Mouse (Mus musculus) CH12.LX (cell line): ENCODE measurements at regions not wholly inside any gene's neighbourhood (a gene's known extent, or its start where the extent isn't known, plus 50 kb on each side); places are given as distances from the start of the nearest gene placed in this dataset.

Experiments
- DNase-seq: peaks from one replicate; pipeline ENCODE4 v3.0.0-alpha.2; 2013; ENCODE audit errors: extremely low read depth
- H3K27ac ChIP-seq: 2 replicates; pipeline ENCODE4 v1.5.1; 2012; ENCODE audit warnings: low read depth, mild to moderate bottlenecking, control low read depth, moderate library complexity; ENCODE audit not compliant: insufficient read depth
- H3K27me3 ChIP-seq: replicated peaks from 2 replicates; pipeline ENCODE3; 2012; ENCODE audit warnings: inconsistent platforms
- H3K36me3 ChIP-seq, 2 experiments: replicated peaks in 1 of 2; 2 replicates each; pipeline versions ENCODE3 to v1.6.1; 2012; ENCODE audit warnings: inconsistent platforms in 1 of 2, low read length in 1 of 2, mild to moderate bottlenecking in 1 of 2, mixed read lengths in 1 of 2, moderate library complexity in 1 of 2; ENCODE audit not compliant: control insufficient read depth in 1 of 2, insufficient read depth in 1 of 2
- H3K4me1 ChIP-seq, 2 experiments: 2 replicates each; pipeline ENCODE4 v1.6.1; 2012; ENCODE audit warnings: inconsistent platforms in 1 of 2, moderate library complexity in 1 of 2; ENCODE audit not compliant: insufficient read depth in 2 of 2, control insufficient read depth in 1 of 2
- H3K4me2 ChIP-seq: 2 replicates; pipeline ENCODE4 v1.6.1; 2012; ENCODE audit warnings: low read depth, mild to moderate bottlenecking, control low read depth; ENCODE audit not compliant: poor library complexity, insufficient read depth, severe bottlenecking
- H3K4me3 ChIP-seq, 3 experiments: fragments of 150-350 bp in 1 of 3; sonication (generic) in 1 of 3; replicated peaks in 1 of 3; 2 replicates each; pipeline versions ENCODE3 to v1.5.1; 2011 to 2012; ENCODE audit warnings: low read depth in 2 of 3, low read length in 2 of 3, mild to moderate bottlenecking in 2 of 3, moderate library complexity in 2 of 3, control low read depth in 1 of 3, improper control_type of control experiment in 1 of 3, inconsistent platforms in 1 of 3, mixed read lengths in 1 of 3; ENCODE audit not compliant: poor library complexity in 1 of 3
- H3K79me2 ChIP-seq: replicated peaks from 2 replicates; pipeline ENCODE4 v1.6.1; 2012; ENCODE audit warnings: mild to moderate bottlenecking, moderate library complexity; ENCODE audit not compliant: control insufficient read depth, poor library complexity, insufficient read depth, severe bottlenecking; ENCODE audit errors: extremely low read depth
- H3K9ac ChIP-seq: 2 replicates; pipeline ENCODE4 v1.6.1; 2012; ENCODE audit warnings: low read depth, mild to moderate bottlenecking, control low read depth, moderate library complexity; ENCODE audit not compliant: insufficient read depth
- H3K9me3 ChIP-seq: replicated peaks from 2 replicates; pipeline ENCODE3; 2012; ENCODE audit warnings: low read length, inconsistent platforms, mixed read lengths
- CHD1 ChIP-seq: IDR thresholded peaks from 2 replicates; pipeline ENCODE4 v1.6.1; 2012; ENCODE audit warnings: low read depth, low read length, improper control_type of control experiment, inconsistent platforms
- CHD2 ChIP-seq: IDR thresholded peaks from 2 replicates; pipeline ENCODE4 v1.6.1; 2011; ENCODE audit warnings: low read length, improper control_type of control experiment
- CTCF ChIP-seq, 2 experiments: IDR thresholded peaks in 1 of 2; conservative IDR thresholded peaks in 1 of 2; 2 replicates each; pipeline ENCODE4 v1.5.1; 2011 to 2012; ENCODE audit warnings: low read depth in 2 of 2, low read length in 2 of 2, improper control_type of control experiment in 1 of 2, inconsistent platforms in 1 of 2, mild to moderate bottlenecking in 1 of 2, moderate library complexity in 1 of 2
- E2F4 ChIP-seq: IDR thresholded peaks from 2 replicates; pipeline ENCODE4 v1.6.1; 2011; ENCODE audit warnings: low read depth, low read length, improper control_type of control experiment; ENCODE audit not compliant: insufficient replicate concordance
- ELF1 ChIP-seq: IDR thresholded peaks from 2 replicates; pipeline ENCODE4 v1.6.1; 2014; ENCODE audit warnings: low read depth, mild to moderate bottlenecking, inconsistent platforms, low read length, improper control_type of control experiment
- EP300 ChIP-seq: IDR thresholded peaks from 2 replicates; pipeline ENCODE4 v1.6.1; 2011; ENCODE audit warnings: low read length, improper control_type of control experiment
- GABPA ChIP-seq: IDR thresholded peaks from 2 replicates; pipeline ENCODE4 v1.6.1; 2012; ENCODE audit warnings: low read depth, low read length, improper control_type of control experiment, inconsistent platforms; ENCODE audit not compliant: insufficient replicate concordance
- JUND ChIP-seq: conservative IDR thresholded peaks from 2 replicates; pipeline ENCODE4 v1.6.1; 2011; ENCODE audit warnings: low read depth, low read length, improper control_type of control experiment
- MAZ ChIP-seq: IDR thresholded peaks from 2 replicates; pipeline ENCODE4 v1.6.1; 2012; ENCODE audit warnings: low read depth, mild to moderate bottlenecking, inconsistent platforms, low read length, improper control_type of control experiment, moderate library complexity
- MEF2A ChIP-seq: IDR thresholded peaks from 2 replicates; pipeline ENCODE4 v1.6.1; 2014; ENCODE audit warnings: low read depth, mild to moderate bottlenecking, inconsistent platforms, low read length, improper control_type of control experiment, borderline replicate concordance
- MXI1 ChIP-seq: IDR thresholded peaks from 2 replicates; pipeline ENCODE4 v1.6.1; 2011; ENCODE audit warnings: mild to moderate bottlenecking, low read depth, low read length, improper control_type of control experiment
- MYC ChIP-seq: IDR thresholded peaks from 2 replicates; pipeline ENCODE4 v1.6.1; 2011; ENCODE audit warnings: low read depth, mild to moderate bottlenecking, improper control_type of control experiment, low read length
- NELFE ChIP-seq: IDR thresholded peaks from 2 replicates; pipeline ENCODE4 v1.6.1; 2011; ENCODE audit warnings: low read depth, low read length, improper control_type of control experiment
- NRF1 ChIP-seq: IDR thresholded peaks from 2 replicates; pipeline ENCODE4 v1.6.1; 2014; ENCODE audit warnings: low read depth, mild to moderate bottlenecking, inconsistent platforms, low read length, improper control_type of control experiment, moderate library complexity
- POLR2AphosphoS2 ChIP-seq: IDR thresholded peaks from 2 replicates; pipeline ENCODE4 v1.6.1; 2011; ENCODE audit warnings: low read depth, low read length, improper control_type of control experiment
- RAD21 ChIP-seq: IDR thresholded peaks from 2 replicates; pipeline ENCODE4 v1.6.1; 2011; ENCODE audit warnings: low read depth, mild to moderate bottlenecking, low read length, improper control_type of control experiment, moderate library complexity
- RCOR1 ChIP-seq: conservative IDR thresholded peaks from 2 replicates; pipeline ENCODE4 v1.6.1; 2012; ENCODE audit warnings: low read depth, mild to moderate bottlenecking, inconsistent platforms, low read length, improper control_type of control experiment
- SMC3 ChIP-seq: IDR thresholded peaks from 2 replicates; pipeline ENCODE4 v1.6.1; 2011; ENCODE audit warnings: low read depth, low read length, improper control_type of control experiment
- UBTF ChIP-seq: IDR thresholded peaks from 2 replicates; pipeline ENCODE4 v1.6.1; 2012; ENCODE audit warnings: low read depth, mild to moderate bottlenecking, inconsistent platforms, low read length, improper control_type of control experiment, moderate library complexity
- USF1 ChIP-seq: IDR thresholded peaks from 2 replicates; pipeline ENCODE4 v1.6.1; 2014; ENCODE audit warnings: low read depth, mild to moderate bottlenecking, inconsistent platforms, low read length, improper control_type of control experiment
- USF2 ChIP-seq: conservative IDR thresholded peaks from 2 replicates; pipeline ENCODE4 v1.6.1; 2011; ENCODE audit warnings: low read depth, low read length, improper control_type of control experiment
- ZC3H11A ChIP-seq: IDR thresholded peaks from 2 replicates; pipeline ENCODE4 v1.6.1; 2012; ENCODE audit warnings: low read depth, mild to moderate bottlenecking, inconsistent platforms, low read length, improper control_type of control experiment
- ZKSCAN1 ChIP-seq: IDR thresholded peaks from 2 replicates; pipeline ENCODE4 v1.6.1; 2012; ENCODE audit warnings: low read depth, inconsistent platforms, low read length, improper control_type of control experiment, borderline replicate concordance
- ZMIZ1 ChIP-seq: IDR thresholded peaks from 2 replicates; pipeline ENCODE4 v1.6.1; 2012; ENCODE audit warnings: low read depth, mild to moderate bottlenecking, inconsistent platforms, low read length, improper control_type of control experiment
- ZNF384 ChIP-seq: IDR thresholded peaks from 2 replicates; pipeline ENCODE4 v1.6.1; 2012; ENCODE audit warnings: low read depth, low read length, improper control_type of control experiment, inconsistent platforms
- dilution Hi-C: fragments of 300-500 bp; cut with MboI; formaldehyde crosslinking; loops from 2 replicates; pipeline ENCODE4 v1.14.3; 2020; ENCODE audit warnings: low sequenced_read_pairs; ENCODE audit not compliant: extremely low pct_unique_long_range_greater_than_20kb, extremely low pct_ligation_motif_present
- in situ Hi-C: fragments of 300-500 bp; cut with MboI; formaldehyde crosslinking; loops from 3 replicates; pipeline ENCODE4 v1.14.3; 2019; ENCODE audit warnings: low sequenced_read_pairs, low pct_ligation_motif_present, low pct_unique_long_range_greater_than_20kb, mixed read lengths

DNA sequence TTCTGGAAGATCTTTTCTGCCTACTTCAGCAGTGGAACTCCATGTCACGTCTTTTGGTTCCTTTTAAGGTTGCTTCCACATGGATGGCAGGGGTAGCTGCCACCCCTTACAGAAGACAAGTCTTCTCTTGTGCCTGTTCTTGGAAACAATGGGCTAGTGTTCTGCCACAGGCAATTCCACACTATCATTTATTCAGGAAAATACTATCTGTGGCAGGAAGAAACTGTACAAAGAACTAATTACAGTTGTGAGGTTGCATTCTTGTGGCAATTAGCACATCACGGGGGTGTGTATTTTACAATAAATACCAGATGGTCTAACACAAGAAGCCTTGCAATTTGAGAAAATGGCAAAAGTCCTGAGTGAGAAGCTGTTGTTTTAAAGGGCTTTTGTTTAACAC lies 489.8 kb downstream of the Ccdc50 start:
- no peak for DNase-seq
- Histone ChIP-seq H3K4me2 (no peak overlapping the region), H3K27ac (no peak overlapping the region), H3K4me3 (no peak overlapping the region), H3K36me3 (no peaks in the 10 kb centered on the region), H3K79me2 (no peaks in the 10 kb centered on the region), H3K27me3 (no peaks in the 10 kb centered on the region), H3K9me3 (no peaks in the 10 kb centered on the region), H3K4me1 (no peaks in the 10 kb centered on the region), H3K9ac (no peak overlapping the region)
- TF ChIP-seq MEF2A (no peak), USF2 (no peak), NELFE (no peak), POLR2AphosphoS2 (no peak), ELF1 (no peak), USF1 (no peak)
- dilution Hi-C loops (no loop called here), in situ Hi-C loops (no loop called here)

DNA sequence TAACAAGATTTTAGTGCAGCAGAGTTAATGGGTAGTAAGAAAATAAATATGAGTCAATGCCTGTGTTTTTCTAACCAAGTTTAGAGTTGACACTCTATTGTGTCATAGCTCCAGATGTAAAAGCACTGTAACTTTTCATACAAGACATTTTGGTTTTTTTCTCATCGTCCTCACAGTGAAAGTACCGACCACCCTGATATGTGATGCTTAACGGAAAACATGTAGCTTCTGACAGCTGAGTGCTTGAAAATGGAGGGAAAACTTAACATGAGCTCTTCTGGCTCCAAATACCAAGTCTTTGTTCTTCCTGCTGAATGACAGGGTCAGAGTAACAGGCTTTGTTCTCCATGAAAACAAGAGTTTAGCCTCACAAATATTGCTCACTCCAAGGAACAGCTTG lies 490.3 kb downstream of the Ccdc50 start:
- H3K27ac ChIP-seq = no peak overlapping the region
- no peaks in the 10 kb centered on the region for H3K9me3 ChIP-seq
- H3K4me2 ChIP-seq = no peak overlapping the region
- H3K27me3 ChIP-seq = no peaks in the 10 kb centered on the region
- DNase-seq = no peak
- dilution Hi-C loops = no loop called here
- no peak overlapping the region for H3K9ac ChIP-seq
- H3K4me1 ChIP-seq = no peaks in the 10 kb centered on the region
- in situ Hi-C loops = no loop called here
- no peak for TF ChIP-seq SMC3
- no peak for TF ChIP-seq ZNF384
- no peak for TF ChIP-seq CHD1
- no peak for TF ChIP-seq EP300
- TF ChIP-seq MAZ = no peak
- no peak for TF ChIP-seq ZMIZ1
- no peak for TF ChIP-seq E2F4
- TF ChIP-seq RCOR1 = no peak
- TF ChIP-seq USF1 = no peak
- TF ChIP-seq UBTF = no peak
- no peak for TF ChIP-seq CTCF (conservative IDR thresholded peaks at IDR 0.05 in 1 of 2, IDR thresholded peaks at IDR 0.05 in 1 of 2; ENCODE audit: low read depth in 2 of 2, low read length in 2 of 2)
- TF ChIP-seq MYC = no peak
- TF ChIP-seq MXI1 = no peak
- TF ChIP-seq NRF1 = no peak
- TF ChIP-seq CHD2 = no peak
- TF ChIP-seq RAD21 = no peak
- no peak for TF ChIP-seq ZC3H11A
- TF ChIP-seq ZKSCAN1 = no peak
- TF ChIP-seq JUND = no peak
- TF ChIP-seq GABPA = no peak
- H3K36me3 ChIP-seq = no peaks in the 10 kb centered on the region
- H3K79me2 ChIP-seq = no peaks in the 10 kb centered on the region
- H3K4me3 ChIP-seq = no peak overlapping the region
